Comparison of ENCODE assay signal across 9 mouse cellular contexts in genomic region chr8:83449960-83450359, GRCm38 (mm10). TPM values are rescaled to one million over a fixed set of nuclear protein-coding genes. Genes with fewer than 3 reads are reported as not detected.
DNase-seq lines count a peak whose midpoint lies in the region; ATAC-seq and TF ChIP-seq lines count a peak whose summit lies in the region.
"Had no signal": no experiment of that assay in that cellular context is flagged by ENCODE, and none has a peak within 500 bp of the region (broad histone marks: within the 10 kb centered on the region; RNA-seq: fewer than 3 reads in every experiment).

No protein-coding gene starts in this region.

- H3K27me3 ChIP-seq in forebrain, embryonic 11.5 days (ENCODE audit: control insufficient read depth, insufficient read depth, low read length): no peaks in the 10 kb centered on the region
- H3K27me3 ChIP-seq in forebrain, embryonic 12.5 days: no peaks in the 10 kb centered on the region
- no peaks in the 10 kb centered on the region for H3K27me3 ChIP-seq in midbrain, postnatal 0 days (ENCODE audit: insufficient read depth, low read length)
- no peaks in the 10 kb centered on the region for H3K27me3 ChIP-seq in midbrain, embryonic 15.5 days (replicated peaks)
- no peaks in the 10 kb centered on the region for H3K27me3 ChIP-seq in cerebellum, adult 2 months (ENCODE audit: control insufficient read depth, insufficient read depth, low read length)
- H3K27me3 ChIP-seq: heart, embryonic 15.5 days had no signal

- no peak for DNase-seq in forebrain, embryonic 11.5 days (ENCODE audit: low spot score)
- DNase-seq in midbrain, postnatal 0 days (ENCODE audit: low spot score): peak; percentile 10
- DNase-seq in embryo, embryonic 9.5 days (ENCODE audit: extremely low spot score): peak; percentile 32
- peak; percentile 47 for DNase-seq in retina, postnatal 1 day
- no peak for DNase-seq in cerebellum, adult 2 months

- TF ChIP-seq CTCF in midbrain, postnatal 0 days (IDR thresholded peaks at IDR 0.05): peak; percentile 53
- TF ChIP-seq CTCF in cerebellum, adult 2 months (IDR thresholded peaks at IDR 0.05; ENCODE audit: borderline replicate concordance, insufficient read depth, low read depth, low read length): no peak

- 0 out of 2 replicates have a peak, but pooled peaks have one; percentile 27 for ATAC-seq in forebrain, embryonic 11.5 days (replicated peaks; ENCODE audit: low FRiP score)
- no peak for ATAC-seq in forebrain, embryonic 12.5 days (ENCODE audit: low FRiP score)
- no peak for ATAC-seq in midbrain, postnatal 0 days (ENCODE audit: low FRiP score)
- no peak for ATAC-seq in midbrain, embryonic 15.5 days (replicated peaks)
- no peak; the same call in 1 of the 2 replicates for ATAC-seq in granulocyte monocyte progenitor cell, adult 5-6 weeks (replicated peaks; ENCODE audit: poor library complexity, severe bottlenecking)

- H3K4me1 ChIP-seq in forebrain, embryonic 11.5 days (replicated peaks; ENCODE audit: control insufficient read depth, insufficient read depth, low read length): no peaks in the 10 kb centered on the region
- H3K4me1 ChIP-seq in forebrain, embryonic 12.5 days: no peaks in the 10 kb centered on the region
- no peaks in the 10 kb centered on the region for H3K4me1 ChIP-seq in midbrain, postnatal 0 days (ENCODE audit: insufficient read depth, low read length)
- no peaks in the 10 kb centered on the region for H3K4me1 ChIP-seq in midbrain, embryonic 15.5 days
- H3K4me1 ChIP-seq in cerebellum, adult 2 months (ENCODE audit: control insufficient read depth, insufficient read depth, low read length): no peaks in the 10 kb centered on the region
- H3K4me1 ChIP-seq: heart, embryonic 15.5 days had no signal

- TF ChIP-seq POLR2A in cerebellum, adult 2 months (IDR thresholded peaks at IDR 0.05; ENCODE audit: borderline replicate concordance, insufficient read depth, low read length): no peak

- no peak overlapping the region for H3K27ac ChIP-seq in forebrain, embryonic 11.5 days (ENCODE audit: low read depth, low read length)
- H3K27ac ChIP-seq in forebrain, embryonic 12.5 days: no peak overlapping the region
- H3K27ac ChIP-seq in midbrain, postnatal 0 days (ENCODE audit: low read depth, low read length): no peak overlapping the region
- H3K27ac ChIP-seq in midbrain, embryonic 15.5 days: no peak overlapping the region
- no peak overlapping the region for H3K27ac ChIP-seq in cerebellum, adult 2 months (ENCODE audit: insufficient read depth, low read length)
- H3K27ac ChIP-seq: heart, embryonic 15.5 days had no signal

- WGBS in forebrain, embryonic 11.5 days: 89% methylated on average over 1 of the region's 1 CpGs
- 57% methylated on average over 1 of the region's 1 CpGs for WGBS in forebrain, embryonic 12.5 days
- 73% methylated on average over 1 of the region's 1 CpGs for WGBS in midbrain, postnatal 0 days
- 73% methylated on average over 1 of the region's 1 CpGs for WGBS in midbrain, embryonic 15.5 days
- WGBS in cerebellum, adult 2 months: 79% methylated on average over 1 of the region's 1 CpGs

- H3K36me3 ChIP-seq in forebrain, embryonic 11.5 days (ENCODE audit: control insufficient read depth, insufficient read depth, low read length): no peaks in the 10 kb centered on the region
- H3K36me3 ChIP-seq in forebrain, embryonic 12.5 days (replicated peaks): no peaks in the 10 kb centered on the region
- no peaks in the 10 kb centered on the region for H3K36me3 ChIP-seq in midbrain, postnatal 0 days (ENCODE audit: insufficient read depth, low read length)
- no peaks in the 10 kb centered on the region for H3K36me3 ChIP-seq in midbrain, embryonic 15.5 days (replicated peaks)
- H3K36me3 ChIP-seq: heart, embryonic 15.5 days had no signal

- H3K4me2 ChIP-seq in forebrain, embryonic 11.5 days (ENCODE audit: low read depth, low read length, severe bottlenecking): no peak overlapping the region
- no peak overlapping the region for H3K4me2 ChIP-seq in forebrain, embryonic 12.5 days
- H3K4me2 ChIP-seq in midbrain, postnatal 0 days (ENCODE audit: low read depth, low read length, poor library complexity, severe bottlenecking): no peak overlapping the region
- H3K4me2 ChIP-seq in midbrain, embryonic 15.5 days: no peak overlapping the region
- H3K4me2 ChIP-seq: heart, embryonic 15.5 days had no signal

- no peaks in the 10 kb centered on the region for H3K9me3 ChIP-seq in forebrain, embryonic 11.5 days (ENCODE audit: control insufficient read depth, low read length)
- H3K9me3 ChIP-seq in forebrain, embryonic 12.5 days: no peaks in the 10 kb centered on the region
- no peaks in the 10 kb centered on the region for H3K9me3 ChIP-seq in midbrain, postnatal 0 days (ENCODE audit: low read length)
- H3K9me3 ChIP-seq in midbrain, embryonic 15.5 days: no peaks in the 10 kb centered on the region
- H3K9me3 ChIP-seq: heart, embryonic 15.5 days had no signal

- H3K9ac ChIP-seq in forebrain, embryonic 11.5 days (ENCODE audit: low read length): no peak overlapping the region
- H3K9ac ChIP-seq in forebrain, embryonic 12.5 days: no peak overlapping the region
- no peak overlapping the region for H3K9ac ChIP-seq in midbrain, postnatal 0 days (replicated peaks; ENCODE audit: low read length, poor library complexity, severe bottlenecking)
- no peak overlapping the region for H3K9ac ChIP-seq in midbrain, embryonic 15.5 days
- H3K9ac ChIP-seq: heart, embryonic 15.5 days had no signal

- H3K4me3 ChIP-seq in forebrain, embryonic 11.5 days (ENCODE audit: low read depth, low read length): no peak overlapping the region
- H3K4me3 ChIP-seq in forebrain, embryonic 12.5 days (replicated peaks): no peak overlapping the region
- H3K4me3 ChIP-seq in midbrain, postnatal 0 days (ENCODE audit: low read depth, low read length): no peak overlapping the region
- H3K4me3 ChIP-seq in midbrain, embryonic 15.5 days: no peak overlapping the region
- no peak overlapping the region for H3K4me3 ChIP-seq in cerebellum, adult 2 months (replicated peaks; ENCODE audit: insufficient read depth, low read depth, low read length)
- H3K4me3 ChIP-seq: heart, embryonic 15.5 days had no signal

RNA-seq across cellular contexts. Expression of gene Scoc, which starts 8.2 kb away (rescaled TPM):
- 143 and 161 TPM in 2 replicates for polyA plus RNA-seq in forebrain, embryonic 11.5 days (2014; fragmentation: Nextera tagmentation; extraction: Ambion mirVana)
- 167 and 176 TPM in 2 replicates for polyA plus RNA-seq in forebrain, embryonic 12.5 days (2016; fragmentation: Nextera tagmentation; extraction: Ambion mirVana)
- total RNA-seq in midbrain, postnatal 0 days (2014; rRNA removed): 319 and 385 TPM in 2 replicates
- polyA plus RNA-seq in midbrain, postnatal 0 days (2015; fragmentation: Nextera tagmentation; extraction: Ambion mirVana): 483 and 520 TPM in 2 replicates
- 260 and 268 TPM in 2 replicates for polyA plus RNA-seq in midbrain, embryonic 15.5 days (2015; fragmentation: Nextera tagmentation; extraction: Ambion mirVana)
- 289 and 298 TPM in 2 replicates for polyA plus RNA-seq in cerebellum, adult 2 months (2012; rRNA removed)
- total RNA-seq in granulocyte monocyte progenitor cell, adult 5-6 weeks (2014; fragmentation: Nextera tagmentation): 35.8 and 47.8 TPM in 2 replicates
- total RNA-seq in granulocyte monocyte progenitor cell, adult 5-6 weeks (2017): 26.2 and 34.8 TPM in 2 replicates

Comparison
In these comparisons a context has a peak if more than half of its experiments do, and no peak if none do; other contexts are left out.
1. DNase-seq: peak in midbrain, postnatal 0 days (single experiment), embryo, embryonic 9.5 days (single experiment) and retina, postnatal 1 day (single experiment); none in forebrain, embryonic 11.5 days (single experiment) and cerebellum, adult 2 months (0 of 2).